Comparison of ENCODE assay signal across 8 mouse cellular contexts in the genomic region with DNA sequence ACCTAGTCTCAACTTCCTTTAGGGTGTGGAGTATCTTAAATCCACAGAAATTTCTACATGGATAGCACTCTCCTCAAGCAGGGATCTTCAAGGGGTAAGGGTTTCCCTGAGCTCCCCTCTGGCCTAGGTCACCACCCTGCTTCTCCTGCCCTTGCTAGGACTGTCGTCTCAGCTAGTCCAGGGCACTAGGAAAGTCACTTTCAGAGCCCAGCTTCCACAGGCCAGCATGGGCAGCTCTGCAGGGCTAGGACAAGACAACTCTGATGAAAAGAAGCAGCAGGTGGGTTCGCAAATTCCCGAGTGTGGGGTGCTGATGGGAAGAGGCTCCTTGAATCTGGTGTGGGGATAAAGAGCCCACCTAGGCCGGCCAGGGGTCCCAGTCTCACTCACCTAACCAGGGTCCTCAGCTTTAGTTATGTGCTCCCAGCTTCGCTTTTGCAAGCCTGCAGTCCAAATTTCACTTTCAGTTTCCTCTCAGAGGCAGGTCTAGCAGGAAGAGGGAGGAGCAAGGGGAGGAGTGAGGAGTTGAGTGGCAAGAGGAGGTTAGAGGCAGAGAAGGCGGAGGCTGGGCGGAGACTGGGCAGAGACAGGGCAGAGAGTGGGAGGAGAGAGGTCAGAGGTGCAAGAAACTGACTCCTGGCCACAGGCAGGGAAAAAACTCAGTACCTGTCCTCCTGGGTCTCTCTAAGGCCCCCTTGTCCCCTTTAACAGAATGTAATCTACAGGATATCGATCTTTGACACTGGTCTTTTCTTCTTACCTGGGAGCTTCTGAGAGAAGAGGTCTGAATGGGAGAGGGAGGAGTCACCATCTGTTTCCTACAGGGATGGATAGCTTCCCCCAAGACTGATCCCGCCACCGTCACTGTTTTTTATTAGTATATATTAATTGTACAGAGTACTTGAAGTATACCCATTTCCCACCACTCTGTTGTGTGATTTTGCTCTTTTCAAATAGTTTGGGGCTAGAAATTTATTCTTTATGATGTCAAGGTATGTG. TPM values are rescaled to one million over a fixed set of nuclear protein-coding genes. Genes with fewer than 3 reads are reported as not detected.
DNase-seq lines count a peak whose midpoint lies in the region; ATAC-seq lines count a peak whose summit lies in the region.

A gene (minus strand): TSS at position 488 of the 999 bp plus-strand sequence.

- no peak within 1 kb of the TSS for H3K27ac ChIP-seq in embryonic facial prominence, embryonic 13.5 days
- H3K27ac ChIP-seq in limb, embryonic 11.5 days (replicated peaks; ENCODE audit: low read depth, low read length): no peak within 1 kb of the TSS
- no peak within 1 kb of the TSS for H3K27ac ChIP-seq in midbrain, embryonic 13.5 days

- H3K27me3 ChIP-seq in embryonic facial prominence, embryonic 13.5 days: no peaks in the 10 kb centered on the region
- H3K27me3 ChIP-seq in limb, embryonic 11.5 days (ENCODE audit: control insufficient read depth, insufficient read depth, low read length): no peaks in the 10 kb centered on the region
- H3K27me3 ChIP-seq in midbrain, embryonic 13.5 days: no peaks in the 10 kb centered on the region

- peaks cover 8% of the 10 kb centered on the region for H3K4me1 ChIP-seq in embryonic facial prominence, embryonic 13.5 days
- H3K4me1 ChIP-seq in limb, embryonic 11.5 days (ENCODE audit: control insufficient read depth, insufficient read depth, low read length): no peaks in the 10 kb centered on the region
- peaks cover 8% of the 10 kb centered on the region; the same call in 1 of the 2 replicates for H3K4me1 ChIP-seq in midbrain, embryonic 13.5 days (replicated peaks)

- no peaks in the 10 kb centered on the region for H3K36me3 ChIP-seq in embryonic facial prominence, embryonic 13.5 days
- no peaks in the 10 kb centered on the region for H3K36me3 ChIP-seq in limb, embryonic 11.5 days (ENCODE audit: control insufficient read depth, insufficient read depth, low read length)
- H3K36me3 ChIP-seq in midbrain, embryonic 13.5 days: no peaks in the 10 kb centered on the region

- H3K9ac ChIP-seq in embryonic facial prominence, embryonic 13.5 days: peak within 1 kb of the TSS; percentile 71
- H3K9ac ChIP-seq in limb, embryonic 11.5 days (ENCODE audit: low read length): peak within 1 kb of the TSS; percentile 47
- no peak within 1 kb of the TSS for H3K9ac ChIP-seq in midbrain, embryonic 13.5 days (replicated peaks)

- peak within 1 kb of the TSS; percentile 51 for H3K4me3 ChIP-seq in embryonic facial prominence, embryonic 13.5 days
- peak within 1 kb of the TSS; percentile 38 for H3K4me3 ChIP-seq in limb, embryonic 11.5 days (ENCODE audit: low read depth, low read length)
- peak within 1 kb of the TSS; percentile 23 for H3K4me3 ChIP-seq in midbrain, embryonic 13.5 days (replicated peaks)

- 18% methylated on average over 10 of the region's 10 CpGs for WGBS in embryonic facial prominence, embryonic 13.5 days
- WGBS in limb, embryonic 11.5 days: 25% methylated on average over 10 of the region's 10 CpGs
- 23% methylated on average over 10 of the region's 10 CpGs for WGBS in midbrain, embryonic 13.5 days

- peak; percentile 86; the same call in 1 of the 2 replicates for ATAC-seq in embryonic facial prominence, embryonic 13.5 days (ENCODE audit: insufficient number of reproducible peaks, insufficient read depth, low FRiP score, low TSS enrichment, low read depth)
- ATAC-seq in limb, embryonic 11.5 days (ENCODE audit: insufficient number of reproducible peaks, low FRiP score, low TSS enrichment, low read depth): peak; percentile 94; the same call in 1 of the 2 replicates
- peak; percentile 68 for ATAC-seq in midbrain, embryonic 13.5 days

- peak within 1 kb of the TSS; percentile 71 for H3K4me2 ChIP-seq in embryonic facial prominence, embryonic 13.5 days
- H3K4me2 ChIP-seq in limb, embryonic 11.5 days (ENCODE audit: low read depth, severe bottlenecking): peak within 1 kb of the TSS; percentile 65
- H3K4me2 ChIP-seq in midbrain, embryonic 13.5 days (replicated peaks): peak within 1 kb of the TSS; percentile 38

- H3K9me3 ChIP-seq in embryonic facial prominence, embryonic 13.5 days: no peaks in the 10 kb centered on the region
- H3K9me3 ChIP-seq in limb, embryonic 11.5 days (ENCODE audit: control insufficient read depth, low read length): no peaks in the 10 kb centered on the region
- H3K9me3 ChIP-seq in midbrain, embryonic 13.5 days: no peaks in the 10 kb centered on the region

- DNase-seq in 3T3-L1 (ENCODE audit: low read depth, low spot score): peak; percentile 95
- peak; percentile 94 to 95 for DNase-seq in adrenal gland, postnatal 36 days
- peak; percentile 96 to 97 for DNase-seq in heart, adult 18-20 months
- DNase-seq in kidney, adult 18-20 months: peak; percentile 91
- DNase-seq in limb, embryonic 11.5 days (ENCODE audit: low spot score): peak; percentile 77
- peak; percentile 85 for DNase-seq in spleen, adult 12 weeks (ENCODE audit: low spot score)

RNA-seq across cellular contexts. Expression of the gene that starts here (rescaled TPM):
- total RNA-seq in adrenal gland, postnatal 36 days (2021): 10 to 100 TPM; 13.0 to 16.4 TPM
- 0.56 and 0.67 TPM in 2 replicates for polyA plus RNA-seq in embryonic facial prominence, embryonic 13.5 days (2015; fragmentation: Nextera tagmentation; extraction: Ambion mirVana)
- 1 to 10 TPM; 5.3 TPM for total RNA-seq in heart, adult 18-20 months (2021)
- 0.13 and 0.95 TPM in 2 replicates for polyA plus RNA-seq in limb, embryonic 11.5 days (2014; fragmentation: Nextera tagmentation; extraction: Ambion mirVana)
- 0.17 TPM in 1 of 2 replicates, not detected in the other for polyA plus RNA-seq in midbrain, embryonic 13.5 days (2015; fragmentation: Nextera tagmentation; extraction: Ambion mirVana)

Comparison
In these comparisons a context has a peak if more than half of its experiments do, and no peak if none do; other contexts are left out.
1. Peak in ATAC-seq, H3K4me3 ChIP-seq, H3K9ac ChIP-seq and H3K4me2 ChIP-seq in embryonic facial prominence, embryonic 13.5 days; RNA of the gene not detected or under 1 TPM.
2. Peak in DNase-seq, ATAC-seq, H3K4me3 ChIP-seq, H3K9ac ChIP-seq and H3K4me2 ChIP-seq in limb, embryonic 11.5 days; RNA of the gene not detected or under 1 TPM.
3. Peak in ATAC-seq, H3K4me3 ChIP-seq and H3K4me2 ChIP-seq in midbrain, embryonic 13.5 days; RNA of the gene not detected or under 1 TPM.